8 mouse cellular contexts compared by ENCODE assay signal in the genomic region with DNA sequence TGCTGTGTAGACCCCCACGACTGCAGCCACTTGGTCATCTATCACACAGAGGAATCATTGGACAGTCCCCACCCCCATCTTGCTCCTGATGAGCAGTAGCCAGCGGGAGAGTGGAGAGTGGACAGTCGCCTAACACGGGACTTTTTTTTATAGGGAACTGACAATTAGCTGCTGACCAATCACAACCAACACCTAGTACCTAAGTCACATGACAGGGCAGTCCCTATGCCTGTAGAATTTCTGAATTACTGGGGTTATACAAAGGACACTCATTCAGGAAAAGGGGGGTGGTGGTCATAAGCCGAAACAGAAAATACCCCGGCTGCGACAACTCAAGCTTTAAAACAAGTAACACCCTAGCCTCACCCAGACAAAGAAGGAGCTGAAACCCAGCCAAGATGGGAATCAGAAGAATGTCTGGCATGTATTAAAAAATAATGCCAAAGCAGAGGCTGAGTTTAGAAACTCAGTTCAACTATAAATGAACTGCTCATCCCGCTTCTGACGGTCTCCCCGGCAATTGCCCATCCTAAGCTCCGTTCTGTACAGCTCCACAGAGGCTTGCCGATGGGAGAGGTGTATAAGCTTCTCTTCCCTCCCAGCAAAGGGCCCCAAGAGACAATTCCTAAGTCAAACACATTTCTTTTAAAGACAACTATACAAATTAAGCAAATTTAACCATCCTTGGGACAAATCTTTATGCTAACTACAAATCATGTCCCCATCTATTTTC.
A peak's percentile ranks its signal among the peaks of the same experiment; 100 is the strongest.
DNase-seq lines count a peak whose midpoint lies in the region; ATAC-seq and TF ChIP-seq lines count a peak whose summit lies in the region.

No protein-coding gene starts in this region.

- peak overlapping the region; percentile 56 for H3K4me3 ChIP-seq in liver, adult 2 months (ENCODE audit: insufficient read depth, low read depth, low read length)
- peak overlapping the region; percentile 85 for H3K4me3 ChIP-seq in embryonic fibroblast, embryonic 13.5 days (ENCODE audit: insufficient read depth, low read length)
- no peak overlapping the region for H3K4me3 ChIP-seq in liver, embryonic 14.5 days (ENCODE audit: insufficient read depth in 1 of 2, low read depth in 2 of 2, low read length in 2 of 2)

- peaks cover 2% of the 10 kb centered on the region; the same call in 1 of the 2 replicates for H3K79me2 ChIP-seq in liver, adult 2 months (ENCODE audit: control insufficient read depth, insufficient read depth, low read length)

- ATAC-seq in liver, embryonic 14.5 days (ENCODE audit: insufficient read depth), result no peak

- peak; percentile 75 for DNase-seq in liver, adult 2 months (ENCODE audit: extremely low read depth, low read depth, low spot score)
- DNase-seq in liver, result no peak
- peak; percentile 26 for DNase-seq in adrenal gland, postnatal 10 days
- DNase-seq in heart, postnatal 4 days, result peak; percentile 19
- no peak for DNase-seq in liver, embryonic 14.5 days (ENCODE audit: low read depth in 3 of 3, low spot score in 3 of 3)
- peak; percentile 13 for DNase-seq in naive thymus-derived CD4-positive, alpha-beta T cell, adult 2 months (ENCODE audit: low read depth)
- DNase-seq in ovary, adult 18-20 months (ENCODE audit: low spot score), result no peak

- TF ChIP-seq EP300 in liver, embryonic 14.5 days (IDR thresholded peaks at IDR 0.05; ENCODE audit: low read depth), result no peak

- H3K27ac ChIP-seq in liver, adult 2 months (replicated peaks; ENCODE audit: insufficient read depth, low read depth, low read length), result peak overlapping the region; percentile 67
- H3K27ac ChIP-seq in embryonic fibroblast, embryonic 13.5 days (ENCODE audit: insufficient read depth, low read length), result peak overlapping the region; percentile 98
- H3K27ac ChIP-seq in liver, embryonic 14.5 days, result no peak overlapping the region

- 0 out of 2 replicates have a peak, but pooled peaks cover 1% of the 10 kb centered on the region for H3K4me1 ChIP-seq in liver, adult 2 months (ENCODE audit: control insufficient read depth, insufficient read depth, low read length)
- H3K4me1 ChIP-seq in embryonic fibroblast, embryonic 13.5 days (ENCODE audit: control insufficient read depth, insufficient read depth, low read length), result no peaks in the 10 kb centered on the region
- no peaks in the 10 kb centered on the region for H3K4me1 ChIP-seq in liver, embryonic 14.5 days (replicated peaks; ENCODE audit: control insufficient read depth in 2 of 2, insufficient read depth in 2 of 2, low read length in 1 of 2)

- no peaks in the 10 kb centered on the region for H3K27me3 ChIP-seq in liver, adult 2 months (ENCODE audit: control insufficient read depth, insufficient read depth, low read length)
- no peaks in the 10 kb centered on the region for H3K27me3 ChIP-seq in liver, embryonic 14.5 days (ENCODE audit: control insufficient read depth, insufficient read depth, low read length)

- TF ChIP-seq CTCF in liver, adult 2 months (IDR thresholded peaks at IDR 0.05; ENCODE audit: low read depth, low read length), result no peak
- no peak for TF ChIP-seq CTCF in embryonic fibroblast, embryonic 13.5 days (IDR thresholded peaks at IDR 0.05; ENCODE audit: borderline replicate concordance, insufficient read depth, low read length)
- no peak for TF ChIP-seq CTCF in liver, embryonic 14.5 days (IDR thresholded peaks at IDR 0.05; ENCODE audit: low read depth)

- H3K9ac ChIP-seq in liver, adult 2 months (ENCODE audit: low read depth, low read length), result peak overlapping the region; percentile 64; the same call in 1 of the 2 replicates
- H3K9ac ChIP-seq in liver, embryonic 14.5 days (replicated peaks), result no peak overlapping the region

- H3K4me2 ChIP-seq in liver, embryonic 14.5 days (ENCODE audit: low read depth), result peak overlapping the region; percentile 3; the same call in 1 of the 2 replicates

- no peaks in the 10 kb centered on the region for H3K36me3 ChIP-seq in liver, adult 2 months (ENCODE audit: control insufficient read depth, insufficient read depth, low read length)
- no peaks in the 10 kb centered on the region for H3K36me3 ChIP-seq in liver, embryonic 14.5 days (replicated peaks; ENCODE audit: control insufficient read depth, insufficient read depth, low read depth)

- no peak for TF ChIP-seq POLR2A in liver, adult 2 months (IDR thresholded peaks at IDR 0.05; ENCODE audit: extremely low read depth, insufficient read depth, low read length)
- peak; percentile 85 for TF ChIP-seq POLR2A in embryonic fibroblast, embryonic 13.5 days (IDR thresholded peaks at IDR 0.05; ENCODE audit: low read depth, low read length)

- no peaks in the 10 kb centered on the region for H3K9me3 ChIP-seq in liver, embryonic 14.5 days (ENCODE audit: control insufficient read depth, low read length)

- WGBS in liver, adult 2 months, result 60% methylated on average over 12 of the region's 12 CpGs
- 46% methylated on average over 12 of the region's 12 CpGs for WGBS in liver, embryonic 14.5 days (ENCODE audit: insufficient replicate concordance)

Comparison
In these comparisons a context has a peak if more than half of its experiments do, and no peak if none do; other contexts are left out.
1. DNase-seq: peak in liver, adult 2 months (single experiment), adrenal gland, postnatal 10 days (single experiment), heart, postnatal 4 days (single experiment) and naive thymus-derived CD4-positive, alpha-beta T cell, adult 2 months (single experiment); none in liver (single experiment), liver, embryonic 14.5 days (0 of 3) and ovary, adult 18-20 months (single experiment).
2. H3K4me3 ChIP-seq: peak in liver, adult 2 months (single experiment) and embryonic fibroblast, embryonic 13.5 days (single experiment); none in liver, embryonic 14.5 days (0 of 2).